Mouse (Mus musculus) naive thymus-derived CD4-positive, alpha-beta T cell, adult 2 months (primary cell): Measurements from ENCODE around the gene Hif3a.

Source experiments
- DNase-seq: peaks from one replicate; pipeline ENCODE4 v3.0.0-alpha.2; 2011; ENCODE audit warnings: low read depth

Hif3a gene

DNA sequence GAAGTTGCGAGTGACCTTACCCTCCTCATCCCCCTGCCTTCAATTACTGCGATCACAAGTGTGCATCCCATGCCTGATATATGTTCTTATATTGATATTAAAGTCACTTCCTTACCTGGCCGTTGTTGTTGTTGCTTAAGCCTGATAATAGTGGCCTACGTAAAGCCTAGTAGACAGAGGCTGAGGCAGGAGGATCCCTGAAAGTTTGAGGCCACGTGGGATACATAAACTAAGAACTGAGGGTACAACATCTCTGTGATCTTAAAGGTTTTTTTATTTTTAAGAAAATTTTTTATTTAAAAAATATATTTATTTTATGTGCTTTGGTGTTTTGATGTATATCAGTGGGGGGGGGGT, 69.8 kb downstream of the Hif3a start, which contains the start of gene Ccdc8:
Ccdc8 (plus strand) TSS at position 258 of the 357 bp plus-strand sequence.
- no peak for DNase-seq

DNA sequence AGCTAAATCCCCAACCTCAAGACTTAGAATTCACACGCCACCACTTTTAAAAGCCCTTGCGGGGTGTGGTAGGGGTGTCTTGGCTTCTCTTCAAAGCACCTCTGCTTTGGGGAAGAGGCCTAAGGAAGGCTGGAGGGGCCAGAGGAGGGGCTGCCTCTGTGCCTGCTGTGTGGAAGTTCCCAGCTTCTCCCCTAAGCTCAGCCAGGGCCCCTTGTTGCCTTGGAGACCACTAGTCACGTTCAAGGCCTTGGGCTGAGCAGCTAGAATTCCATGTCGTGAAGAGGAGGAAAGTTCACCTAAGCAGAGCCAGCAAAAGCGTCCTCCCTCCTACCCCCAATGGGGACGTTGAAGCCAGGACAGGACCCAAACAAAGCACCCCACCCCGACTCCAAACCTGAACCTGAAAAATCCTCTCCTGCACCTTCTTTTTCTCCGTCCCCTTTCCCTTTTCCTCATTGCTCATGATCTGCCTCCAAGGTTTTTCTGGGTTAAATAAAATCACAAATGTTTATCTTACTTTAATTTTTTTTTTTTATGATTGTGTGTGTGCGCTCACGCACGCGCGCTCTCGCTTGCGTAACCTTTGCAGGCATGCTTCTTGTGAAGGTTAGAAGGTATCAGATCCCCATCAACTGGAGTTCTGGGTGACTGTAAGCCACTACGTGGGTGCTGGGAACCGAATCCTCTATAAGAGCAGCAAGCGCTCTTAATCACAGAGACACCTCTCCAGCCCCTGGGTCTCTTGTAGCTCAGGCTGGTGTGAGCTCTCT, 70.4 kb downstream of the Hif3a start:
- no peak for DNase-seq

DNA sequence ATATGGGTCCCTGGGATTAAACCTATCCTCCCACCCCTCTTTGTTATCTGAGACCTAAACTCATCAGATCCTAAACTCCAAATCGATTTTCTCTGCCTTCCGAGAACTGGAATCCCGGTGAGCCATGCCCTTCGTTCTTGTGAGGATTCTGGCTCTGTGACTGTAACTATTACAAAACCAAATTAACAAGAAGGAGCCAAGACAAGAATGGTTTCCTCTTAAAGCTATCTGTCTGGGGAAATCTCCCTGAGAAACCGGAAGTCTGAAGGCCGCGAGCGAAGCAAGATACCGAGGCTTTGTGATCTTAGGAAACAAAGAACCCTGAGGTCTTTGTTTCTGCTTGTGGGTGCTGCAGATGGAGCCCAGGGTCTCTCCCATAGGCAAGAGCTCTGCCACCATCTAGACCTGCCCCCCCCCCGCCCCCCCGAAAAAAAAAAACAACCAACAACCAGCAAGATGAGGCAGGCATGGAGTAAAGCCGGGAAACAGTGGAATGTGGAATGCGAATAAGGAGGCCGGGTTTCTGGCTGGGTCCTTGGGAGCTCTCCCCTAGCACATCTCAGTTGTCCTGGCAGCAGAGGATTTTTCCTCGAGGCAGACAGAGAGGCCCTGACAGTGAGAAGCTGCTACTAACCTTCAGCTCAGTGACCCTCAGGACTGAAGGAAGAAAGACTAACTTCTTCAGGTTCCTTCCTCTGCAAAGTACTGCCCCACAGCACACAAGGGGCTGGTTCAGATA, 72.1 kb downstream of the Hif3a start:
- DNase-seq = peak; percentile 74

DNA sequence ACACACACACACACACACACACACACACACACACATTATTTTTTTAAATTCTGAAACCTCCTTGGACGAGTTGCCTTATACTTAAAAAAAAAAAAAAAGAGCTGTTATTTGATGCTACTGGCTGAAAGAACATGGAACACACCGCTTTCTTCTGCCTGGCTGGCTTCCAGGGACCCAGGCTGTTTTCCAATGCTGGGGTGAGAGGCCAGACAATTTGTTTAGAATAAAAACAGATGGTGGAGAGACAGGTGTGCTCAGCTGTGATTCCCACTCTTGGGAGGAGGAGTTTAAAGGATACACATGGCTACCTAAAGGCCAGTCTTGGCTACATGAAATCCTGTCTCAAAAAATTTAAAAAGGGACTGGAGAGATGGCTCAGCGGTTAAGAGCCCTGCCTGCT, 73.8 kb downstream of the Hif3a start:
- no peak for DNase-seq

DNA sequence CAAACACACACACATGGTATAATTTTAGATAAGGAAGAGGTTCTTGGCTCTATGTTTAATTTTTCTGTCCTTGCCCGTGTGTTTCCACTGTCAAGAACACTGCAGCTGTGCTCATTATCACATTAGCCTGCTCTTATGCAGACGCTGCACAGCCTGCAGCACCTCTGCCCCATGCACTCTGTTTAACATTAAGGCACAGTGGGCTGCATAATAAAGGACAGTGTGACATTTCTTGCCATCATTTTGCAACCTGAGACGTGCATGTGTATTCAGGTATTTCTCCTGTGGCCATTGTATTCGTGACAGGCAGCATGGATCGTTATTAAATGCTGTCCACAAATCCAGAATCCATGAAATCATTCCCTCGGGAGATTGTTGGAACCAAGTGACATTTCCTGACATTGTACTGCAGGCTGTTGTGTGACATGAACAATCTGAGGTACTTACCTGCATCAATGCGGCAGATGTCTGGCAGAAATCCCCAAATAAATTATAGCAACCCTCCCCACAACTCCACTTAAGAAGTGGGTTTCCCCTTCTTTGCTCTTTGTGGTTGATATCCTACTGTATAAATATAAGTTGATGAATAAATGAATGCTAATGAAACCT, 74.6 kb downstream of the Hif3a start:
- DNase-seq = no peak

DNA sequence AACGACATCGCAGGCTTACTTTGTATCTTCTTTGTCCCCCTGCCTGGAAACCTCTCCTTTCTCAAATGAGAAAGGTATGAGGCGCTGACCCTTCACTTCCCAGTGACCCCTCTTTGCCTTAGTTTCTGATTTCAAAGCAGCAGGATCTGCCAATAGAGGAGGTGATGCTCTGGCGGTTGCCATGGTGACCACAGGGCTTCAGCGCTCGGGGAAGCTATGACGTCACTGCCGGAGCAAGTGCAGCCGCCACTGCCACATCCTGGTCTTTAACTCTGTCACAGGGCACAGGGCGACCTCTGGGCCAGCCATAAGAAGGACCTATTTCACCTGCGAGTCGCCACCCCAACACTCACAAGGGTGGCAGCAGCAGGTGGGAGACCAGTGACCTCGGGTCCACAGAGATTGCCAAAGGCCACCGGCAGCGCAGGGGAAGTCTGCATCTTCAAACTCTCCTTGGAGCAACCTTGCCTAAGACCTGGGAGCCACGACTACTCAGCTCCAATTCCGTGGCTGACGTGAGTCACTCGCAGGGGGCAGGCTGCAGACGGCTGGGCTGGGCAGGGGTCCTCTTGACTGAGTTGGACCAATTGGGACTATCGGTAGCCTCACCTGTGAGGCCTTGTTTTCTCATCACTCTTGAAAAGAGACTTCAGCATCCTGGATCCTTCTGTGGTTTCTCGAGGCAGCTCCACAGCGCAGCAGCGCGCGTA, 79.2 kb downstream of the Hif3a start, which contains the start of gene Gm42372:
Gm42372 (plus strand) TSS at position 228 of the 710 bp plus-strand sequence.
- DNase-seq = peak; percentile 94
